Mouse (Mus musculus) cerebellum, adult 2 months (tissue): ENCODE results near the gene Mpv17l. TPM values are rescaled to one million over a fixed set of nuclear protein-coding genes. Genes with fewer than 3 reads are reported as not detected.
A peak's percentile ranks its signal among the peaks of the same experiment; 100 is the strongest.
"Not testable (repeated sequence)": the region's sequence is repeated elsewhere in the genome, so short reads cannot be mapped to it uniquely, and the experiment has no call there.

Source experiments
- DNase-seq, 2 experiments: peaks; one replicate each; pipeline ENCODE4 v3.0.0; 2021
- H3K27ac ChIP-seq: fragments of 200-500 bp; 2 replicates; pipeline ENCODE4 v1.5.1; 2012; ENCODE audit warnings: low read length, control low read depth, inconsistent platforms; ENCODE audit not compliant: insufficient read depth
- H3K27me3 ChIP-seq: fragments of 200-500 bp; 2 replicates; pipeline ENCODE4 v1.6.1; 2012; ENCODE audit warnings: inconsistent platforms, mild to moderate bottlenecking, low read length, moderate library complexity; ENCODE audit not compliant: control insufficient read depth, insufficient read depth
- H3K4me1 ChIP-seq: fragments of 200-500 bp; 2 replicates; pipeline ENCODE4 v1.6.1; 2011; ENCODE audit warnings: low read length; ENCODE audit not compliant: control insufficient read depth, insufficient read depth
- H3K4me3 ChIP-seq: fragments of 200-500 bp; replicated peaks from 2 replicates; pipeline ENCODE3; 2011; ENCODE audit warnings: mild to moderate bottlenecking, low read depth, low read length, control low read depth; ENCODE audit not compliant: insufficient read depth
- CTCF ChIP-seq: fragments of 200-500 bp; IDR thresholded peaks from 2 replicates; pipeline ENCODE4 v1.5.1; 2011; ENCODE audit warnings: low read depth, mild to moderate bottlenecking, control low read depth, low read length, moderate library complexity, borderline replicate concordance; ENCODE audit not compliant: insufficient read depth
- POLR2A ChIP-seq: fragments of 200-500 bp; IDR thresholded peaks from 2 replicates; pipeline ENCODE4 v1.6.1; 2011; ENCODE audit warnings: low read length, control low read depth, borderline replicate concordance; ENCODE audit not compliant: insufficient read depth
- WGBS: fragments of 180-500 bp; shearing (Covaris S2); methylation state at CpG from one replicate; pipeline ENCODE4 v1.1.7; 2018; 5-methylcytosine and 5-hydroxymethylcytosine counted together
- polyA plus RNA-seq: library from polyadenylated mRNA; depleted of rRNA; stranded (reverse); fragments of >200 nt; gene quantifications from 2 replicates; pipeline ENCODE4 v1.2.3, GENCODE M21; 2012

The Mpv17l gene
- polyA plus RNA-seq, 1 experiment, result 30.7 TPM

DNA sequence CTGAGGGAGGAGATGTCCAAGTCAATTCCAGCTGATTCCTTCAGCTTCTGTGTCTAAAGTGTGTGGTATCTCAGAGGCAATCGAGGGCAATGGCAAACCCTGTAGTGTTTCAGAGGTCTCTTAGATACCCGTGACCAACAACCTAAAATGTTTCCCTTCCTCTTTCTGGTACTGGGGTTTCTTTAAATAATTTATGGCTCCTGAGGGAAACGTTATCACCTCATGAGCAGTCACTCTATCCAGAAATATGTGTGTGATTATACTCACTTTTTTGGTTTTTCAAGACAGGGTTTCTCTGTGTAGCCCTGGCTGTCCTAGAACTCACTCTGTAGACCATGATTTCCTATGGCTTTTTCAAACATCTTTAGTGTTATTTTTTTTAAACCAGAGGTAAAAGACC is 4.3 kb downstream of the Mpv17l start:
- Histone ChIP-seq H3K27me3 (no peaks in the 10 kb centered on the region), H3K4me1 (no peaks in the 10 kb centered on the region), H3K4me3 (no peak overlapping the region), H3K27ac (no peak overlapping the region)
- WGBS, result 83% methylated on average over 3 of the region's 3 CpGs
- DNase-seq, result no peak
- TF ChIP-seq POLR2A, result no peak
- TF ChIP-seq CTCF, result no peak

DNA sequence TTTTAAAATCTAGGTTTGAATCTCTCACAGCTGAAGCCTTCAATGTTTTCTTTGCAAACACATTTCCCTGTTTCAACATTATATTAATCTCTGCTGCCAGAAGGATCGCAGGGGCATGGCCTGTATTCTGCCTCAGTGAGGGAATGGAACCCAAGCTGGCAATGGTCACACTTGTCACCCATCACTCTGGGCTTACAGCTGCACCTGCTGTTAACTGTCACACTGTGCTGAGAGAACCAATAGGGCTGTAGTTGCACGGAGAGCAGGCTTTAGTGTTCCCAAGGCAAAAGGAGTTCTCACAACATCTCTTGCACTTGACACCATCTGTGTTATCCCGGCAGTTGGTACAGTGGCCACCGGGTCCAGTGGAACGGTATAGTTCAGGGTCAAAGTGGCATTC is 17.1 kb downstream of the Mpv17l start:
- Histone ChIP-seq H3K27ac (no peak overlapping the region), H3K4me1 (no peaks in the 10 kb centered on the region), H3K4me3 (no peak overlapping the region), H3K27me3 (no peaks in the 10 kb centered on the region)
- TF ChIP-seq POLR2A (no peak), CTCF (no peak)
- WGBS, result 86% methylated on average over 5 of the region's 5 CpGs
- no peak for DNase-seq

DNA sequence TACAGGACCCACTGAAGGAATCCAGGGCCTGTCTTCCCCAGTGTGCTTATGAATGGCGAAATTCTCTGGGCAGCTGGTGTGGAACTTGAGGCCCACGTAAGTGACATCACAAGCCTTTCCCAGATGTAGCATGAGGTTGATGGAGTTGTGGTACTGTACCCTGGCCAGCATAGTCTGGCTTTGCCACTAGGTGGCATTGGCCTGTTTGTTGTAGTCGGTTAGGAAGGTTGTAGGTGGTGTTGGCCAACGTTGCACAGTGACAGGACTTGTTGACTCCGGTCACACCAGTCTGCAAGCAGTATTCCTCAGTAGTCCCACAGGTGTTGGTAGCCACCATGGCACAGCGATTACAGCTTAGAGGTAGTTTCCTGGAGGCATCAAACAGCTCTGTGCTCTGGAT is 18.1 kb downstream of the Mpv17l start:
- TF ChIP-seq POLR2A (no peak), CTCF (no peak)
- Histone ChIP-seq H3K4me3 (no peak overlapping the region), H3K27ac (no peak overlapping the region), H3K27me3 (no peaks in the 10 kb centered on the region), H3K4me1 (no peaks in the 10 kb centered on the region)
- whole genome bisulfite sequencing, result 86% methylated on average over 6 of the region's 6 CpGs
- DNase-seq, result no peak

DNA sequence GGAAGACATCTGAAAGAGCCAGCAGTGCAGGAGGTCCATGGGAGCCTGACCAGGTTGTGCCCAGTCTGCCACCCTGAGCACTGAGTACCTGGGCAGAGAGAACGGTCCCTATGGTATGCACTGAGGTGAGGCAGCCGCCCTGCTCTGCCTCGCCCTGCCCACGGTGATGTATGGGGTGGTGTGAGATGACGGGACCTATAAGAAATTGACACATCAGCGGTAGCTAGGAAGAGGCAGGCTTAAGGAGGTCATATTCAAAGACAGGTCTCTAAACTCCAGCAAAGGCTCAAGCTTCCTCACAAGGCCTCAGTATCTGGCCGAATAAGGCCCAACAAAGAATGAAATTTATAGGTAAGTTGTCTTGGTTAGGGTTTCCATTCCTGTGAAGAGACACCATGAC is 18.8 kb downstream of the Mpv17l start:
- Histone ChIP-seq H3K27me3 (no peaks in the 10 kb centered on the region), H3K27ac (no peak overlapping the region), H3K4me1 (no peaks in the 10 kb centered on the region), H3K4me3 (no peak overlapping the region)
- no peak for TF ChIP-seq CTCF
- no peak for TF ChIP-seq POLR2A
- DNase-seq, result no peak
- 94% methylated on average over 7 of the region's 7 CpGs for whole genome bisulfite sequencing

DNA sequence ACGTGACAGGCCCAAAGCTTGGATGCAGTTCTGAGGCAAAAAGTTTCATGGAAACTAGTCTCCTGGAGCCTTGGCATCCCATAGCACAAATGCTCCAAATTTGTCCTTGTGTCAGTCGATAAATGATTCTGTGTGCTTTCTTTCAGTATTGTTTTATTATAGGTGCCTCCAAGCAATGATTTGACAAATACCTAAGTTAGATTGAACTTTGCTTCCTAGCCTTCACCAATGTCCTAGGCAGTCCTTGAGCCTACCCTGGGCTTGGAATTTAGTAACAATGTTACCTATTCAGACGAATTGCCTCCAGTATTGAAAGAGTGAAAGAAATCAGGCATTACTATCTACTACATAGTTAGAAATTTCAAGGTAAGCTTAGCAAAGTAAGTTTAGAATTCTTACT is 19.5 kb downstream of the Mpv17l start:
- H3K27ac ChIP-seq, DNase-seq, H3K4me1 ChIP-seq, H3K4me3 ChIP-seq, H3K27me3 ChIP-seq: not testable (repeated sequence)
- WGBS, result 91% methylated on average over 3 of the region's 3 CpGs

DNA sequence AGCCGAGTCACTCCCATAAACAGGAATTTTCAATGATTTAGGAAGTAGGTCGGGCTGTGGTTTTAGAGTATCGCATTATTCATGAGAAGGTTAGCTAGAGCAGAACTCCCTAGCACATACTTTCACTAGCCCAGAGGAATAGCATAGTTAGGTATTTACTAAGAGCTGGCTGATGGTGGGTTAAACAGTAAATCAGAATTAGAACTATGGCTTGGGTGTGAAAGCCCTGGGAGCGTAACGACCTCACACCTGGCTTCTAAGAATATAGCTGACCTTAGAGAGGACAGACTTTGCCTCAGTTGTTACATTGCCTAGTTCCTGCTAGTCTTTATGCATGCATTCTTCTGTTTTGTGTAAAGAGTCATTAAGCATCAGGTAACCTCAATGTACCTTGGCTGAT is 20.0 kb downstream of the Mpv17l start:
- not testable (repeated sequence) for H3K27ac ChIP-seq, H3K4me3 ChIP-seq, H3K4me1 ChIP-seq, DNase-seq, H3K27me3 ChIP-seq
- WGBS, result 95% methylated on average over 5 of the region's 5 CpGs

DNA sequence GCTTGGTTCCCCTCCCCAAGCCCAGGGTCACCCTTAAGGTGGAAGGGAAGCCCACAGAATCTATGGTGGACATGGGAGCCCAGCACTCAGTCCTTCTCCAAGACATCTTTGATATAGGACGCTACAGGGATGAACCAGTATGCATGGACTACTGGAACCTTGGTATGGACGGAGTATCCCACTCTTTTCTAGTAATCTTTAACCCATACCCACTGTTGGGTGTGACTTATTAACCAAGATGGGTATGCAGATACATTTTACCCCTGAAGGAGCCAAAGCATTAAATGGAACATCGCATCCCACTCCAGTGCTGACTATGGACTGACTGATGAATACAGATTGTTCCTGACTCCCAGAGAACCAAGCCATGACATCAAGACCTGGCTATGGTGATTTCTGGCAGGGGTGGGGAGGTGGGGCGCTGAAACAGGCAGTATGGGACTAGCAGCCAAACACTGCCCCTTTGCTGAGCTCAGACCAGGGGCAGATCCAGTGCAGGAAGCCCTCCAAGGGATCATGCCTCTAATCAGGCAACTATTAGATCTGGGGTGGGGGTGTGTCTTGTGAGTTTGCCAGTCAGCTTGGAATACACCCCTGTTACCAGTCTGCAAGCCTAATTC is 24.6 kb downstream of the Mpv17l start:
- no peak overlapping the region for H3K27ac ChIP-seq
- no peaks in the 10 kb centered on the region for H3K27me3 ChIP-seq
- no peak overlapping the region for H3K4me3 ChIP-seq
- H3K4me1 ChIP-seq, result no peaks in the 10 kb centered on the region
- DNase-seq, result no peak
- 86% methylated on average over 4 of the region's 4 CpGs for WGBS
- no peak for TF ChIP-seq POLR2A

DNA sequence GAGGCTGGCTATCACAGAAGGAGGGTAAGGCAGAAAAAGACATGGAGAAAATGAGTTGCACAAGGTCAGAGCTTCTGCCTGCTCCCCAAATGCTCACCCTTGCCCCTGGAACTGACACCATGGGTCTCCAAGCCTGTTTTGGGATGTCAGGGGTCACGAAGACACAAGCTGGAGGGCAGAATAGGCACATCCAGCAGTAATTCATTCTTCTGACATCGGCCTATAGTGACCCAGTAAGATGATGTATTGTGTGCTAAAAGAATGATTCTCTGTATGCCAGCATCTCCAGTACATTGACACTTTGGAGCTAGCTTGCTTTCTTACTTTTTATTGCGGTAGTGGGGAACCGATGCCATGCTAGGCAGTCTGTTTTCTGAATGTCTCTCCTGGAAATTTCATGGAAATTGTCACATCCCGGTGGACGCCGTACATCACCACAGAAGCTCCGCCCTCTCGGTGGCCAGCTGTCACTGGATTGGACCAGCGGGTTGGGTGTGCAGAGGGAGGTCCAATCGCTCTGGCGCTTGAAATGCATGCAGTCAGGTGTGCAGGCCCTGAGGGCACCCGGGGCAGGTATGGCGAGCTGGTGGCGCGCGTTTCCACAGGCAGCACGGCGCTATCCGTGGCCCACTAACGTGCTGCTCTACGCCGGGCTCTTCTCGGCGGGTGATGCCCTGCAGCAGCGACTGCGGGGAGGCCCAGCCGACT is 37.3 kb downstream of the Mpv17l start:
- Histone ChIP-seq H3K27ac (peak overlapping the region; percentile 65), H3K4me3 (peak overlapping the region; percentile 61), H3K4me1 (peaks cover 7% of the 10 kb centered on the region; the same call in 1 of the 2 replicates), H3K27me3 (no peaks in the 10 kb centered on the region)
- 3% methylated on average over 28 of the region's 28 CpGs for WGBS
- TF ChIP-seq POLR2A, result peak; percentile 90
- no peak for TF ChIP-seq CTCF
- peak; percentile 93 to 95 for DNase-seq
